In genomic region chr1:182325919-182326318, GRCm38 (mm10) we compare ENCODE assay signal across 24 mouse cellular contexts. TPM values are rescaled to one million over a fixed set of nuclear protein-coding genes. Genes with fewer than 3 reads are reported as not detected.
A peak's percentile ranks its signal among the peaks of the same experiment; 100 is the strongest.
DNase-seq lines count a peak whose midpoint lies in the region; ATAC-seq and TF ChIP-seq lines count a peak whose summit lies in the region.
"Had no signal": no experiment of that assay in that cellular context is flagged by ENCODE, and none has a peak within 500 bp of the region (broad histone marks: within the 10 kb centered on the region; RNA-seq: fewer than 3 reads in every experiment).

No protein-coding gene starts in this region.

- no peak for TF ChIP-seq POLR2A in bone marrow macrophage, adult 2 months (IDR thresholded peaks at IDR 0.05; ENCODE audit: borderline replicate concordance, low read depth, low read length)

- TF ChIP-seq CTCF in bone marrow macrophage, adult 2 months (IDR thresholded peaks at IDR 0.05; ENCODE audit: low read depth, low read length) = no peak

- peak; percentile 48 for DNase-seq in heart, embryonic 10.5 days (ENCODE audit: low spot score)
- no peak for DNase-seq in heart, postnatal 36 days
- no peak for DNase-seq in cerebellum, postnatal 25 days
- DNase-seq: adrenal gland, adult 8-10 months; adrenal gland, postnatal 36 days; B cell, adult 2 months; cerebellum, adult 11-12 months; cerebellum, adult 8-10 months; cerebellum, postnatal 10 days; forebrain, postnatal 0 days; gastrocnemius, adult 2 months; gastrocnemius, postnatal 14 days; heart, adult 2 months; heart, postnatal 4 days had no signal

- H3K36me3 ChIP-seq in heart, embryonic 10.5 days = peaks cover 85% of the 10 kb centered on the region
- H3K36me3 ChIP-seq in macrophage (ENCODE audit: inconsistent target) = peaks cover 31% of the 10 kb centered on the region; the same call in 1 of the 2 replicates

- no peaks in the 10 kb centered on the region for H3K4me1 ChIP-seq in heart, embryonic 10.5 days
- peaks cover 33% of the 10 kb centered on the region for H3K4me1 ChIP-seq in bone marrow macrophage, adult 2 months (ENCODE audit: control insufficient read depth, insufficient read depth, low read length)
- H3K4me1 ChIP-seq: embryonic facial prominence, embryonic 12.5 days; embryonic facial prominence, embryonic 15.5 days had no signal

- no peak overlapping the region for H3K4me3 ChIP-seq in heart, embryonic 10.5 days
- peak overlapping the region; percentile 7; the same call in 1 of the 2 replicates for H3K4me3 ChIP-seq in bone marrow macrophage, adult 2 months (ENCODE audit: insufficient read depth, low read length)
- no peak overlapping the region for H3K4me3 ChIP-seq in macrophage (ENCODE audit: inconsistent target)
- H3K4me3 ChIP-seq: embryonic facial prominence, embryonic 12.5 days; embryonic facial prominence, embryonic 15.5 days; gastrocnemius, adult 2 months; heart, adult 2 months had no signal

- 96% methylated on average over 1 of the region's 1 CpGs for WGBS in heart, embryonic 10.5 days
- WGBS in macrophage (ENCODE audit: missing documents) = 45% methylated on average over 1 of the region's 1 CpGs

- intact Hi-C loops in heart, postnatal 36 days (cut with DNase I) = no loop called here

- H3K79me2 ChIP-seq in macrophage (ENCODE audit: inconsistent target) = peaks cover 20% of the 10 kb centered on the region

- H3K9me3 ChIP-seq in heart, embryonic 10.5 days = no peaks in the 10 kb centered on the region
- H3K9me3 ChIP-seq: embryonic facial prominence, embryonic 12.5 days; embryonic facial prominence, embryonic 15.5 days had no signal

- no peaks in the 10 kb centered on the region for H3K27me3 ChIP-seq in heart, embryonic 10.5 days (ENCODE audit: insufficient read depth, poor library complexity, severe bottlenecking)
- H3K27me3 ChIP-seq: embryonic facial prominence, embryonic 12.5 days; embryonic facial prominence, embryonic 15.5 days had no signal

- ATAC-seq in monocyte, adult 5-6 weeks (replicated peaks; ENCODE audit: insufficient number of reproducible peaks, low FRiP score, low TSS enrichment, poor library complexity, severe bottlenecking) = peak; percentile 75
- ATAC-seq in inflammation-experienced regulatory T-cells, adult 6 months = no peak
- ATAC-seq: forebrain, embryonic 14.5 days; forebrain, postnatal 0 days; hindbrain, postnatal 0 days; intestine, postnatal 0 days had no signal

- no peak overlapping the region for H3K27ac ChIP-seq in heart, embryonic 10.5 days
- peak overlapping the region; percentile 89 for H3K27ac ChIP-seq in bone marrow macrophage, adult 2 months (ENCODE audit: insufficient read depth, low read depth, low read length)
- H3K27ac ChIP-seq in macrophage = peak overlapping the region; percentile 28
- H3K27ac ChIP-seq: embryonic facial prominence, embryonic 12.5 days; embryonic facial prominence, embryonic 15.5 days; gastrocnemius, adult 2 months; heart, adult 2 months; hindbrain, embryonic 14.5 days; hindbrain, postnatal 0 days had no signal

RNA-seq across cellular contexts. Expression of gene Fbxo28, which starts 15.5 kb away (rescaled TPM):
- polyA plus RNA-seq in heart, embryonic 10.5 days (2016; fragmentation: Nextera tagmentation; extraction: Ambion mirVana) = 14.6 and 19.0 TPM in 2 replicates
- total RNA-seq in heart, postnatal 36 days (2021) = 10 to 100 TPM; 22.8 to 24.4 TPM
- polyA plus RNA-seq in bone marrow macrophage, adult 2 months (2012; ENCODE audit: insufficient read depth, insufficient read length, missing spikeins) = 18.6 and 23.6 TPM in 2 replicates
- 10 to 100 TPM in 25 of 26 experiments, 1 to 10 TPM in 1; 9.9 to 33.9 (median 19.7) TPM for total RNA-seq in macrophage (2018; cell fraction: chromatin; rRNA removed)
- total RNA-seq in macrophage (2018; cell fraction: cytosol; rRNA removed) = 10 to 100 TPM; 14.9 to 24.8 (median 20.3) TPM
- total RNA-seq in macrophage (2018; cell fraction: nucleus; rRNA removed) = 10 to 100 TPM; 14.7 to 37.6 (median 22.4) TPM
- polyA plus RNA-seq in macrophage (2018) = 14.6 to 15.9 TPM (median 15.1 TPM) in 3 replicates
- 35.3 to 43.4 TPM (median 37.8 TPM) in 3 replicates for total RNA-seq in monocyte, adult 5-6 weeks (2017)
- polyA plus RNA-seq in inflammation-experienced regulatory T-cells, adult 6 months (2017; shearing (Covaris generic)) = 1 to 10 TPM; 6.0 to 8.2 (median 6.7) TPM

RNA-seq across cellular contexts. Expression of gene Degs1, which starts 43.3 kb away (rescaled TPM):
- polyA plus RNA-seq in heart, embryonic 10.5 days (2016; fragmentation: Nextera tagmentation; extraction: Ambion mirVana) = 156 and 164 TPM in 2 replicates
- 10 to 100 TPM; 59.2 to 60.7 TPM for total RNA-seq in heart, postnatal 36 days (2021)
- polyA plus RNA-seq in bone marrow macrophage, adult 2 months (2012; ENCODE audit: insufficient read depth, insufficient read length, missing spikeins) = 206 and 226 TPM in 2 replicates
- 100 to 1,000 TPM in 1 of 26 experiments, 10 to 100 TPM in 25; 20.8 to 128 (median 36.3) TPM for total RNA-seq in macrophage (2018; cell fraction: chromatin; rRNA removed)
- total RNA-seq in macrophage (2018; cell fraction: cytosol; rRNA removed) = 100 to 1,000 TPM; 135 to 345 (median 228) TPM
- total RNA-seq in macrophage (2018; cell fraction: nucleus; rRNA removed) = 100 to 1,000 TPM in 24 of 26 experiments, 10 to 100 TPM in 2; 59.6 to 310 (median 154) TPM
- polyA plus RNA-seq in macrophage (2018) = 270 to 543 TPM (median 310 TPM) in 3 replicates
- 126 to 162 TPM (median 142 TPM) in 3 replicates for total RNA-seq in monocyte, adult 5-6 weeks (2017)
- polyA plus RNA-seq in inflammation-experienced regulatory T-cells, adult 6 months (2017; shearing (Covaris generic)) = 100 to 1,000 TPM in 1 of 3 experiments, 10 to 100 TPM in 2; 80.0 to 164 (median 87.5) TPM
